22 mouse cellular contexts compared by ENCODE assay signal in the genomic region with DNA sequence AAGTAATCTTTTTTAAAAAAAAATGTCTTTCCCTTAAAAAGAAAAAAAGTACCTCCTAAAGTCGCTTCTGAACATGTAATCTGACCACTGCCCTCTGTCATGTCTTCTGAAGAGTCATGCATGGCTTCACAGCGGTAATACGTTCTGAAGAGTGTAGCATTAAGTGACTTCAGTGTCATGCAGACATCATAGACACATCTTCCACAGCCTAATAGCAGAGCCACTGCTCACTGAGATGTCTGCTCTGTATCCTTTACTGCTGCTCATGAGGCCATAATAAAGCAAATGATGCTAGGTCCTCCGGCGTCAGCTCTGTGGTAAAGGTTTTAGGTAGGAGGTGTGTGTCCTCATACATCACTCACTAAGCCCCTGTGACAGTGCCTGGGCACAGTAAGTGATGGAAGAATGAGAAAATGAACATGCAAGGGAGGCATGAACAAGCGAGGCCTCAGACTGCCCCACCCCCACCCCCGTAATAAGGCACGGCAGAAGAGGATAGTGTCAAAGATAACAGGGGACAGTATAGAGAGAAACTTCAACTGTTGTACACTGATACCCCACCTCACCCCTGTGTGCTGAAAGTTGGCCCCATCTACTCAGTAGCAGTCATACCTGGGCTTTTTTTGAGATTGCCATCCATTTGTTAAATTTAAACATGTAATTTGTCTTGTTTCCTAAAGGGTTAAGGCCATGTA. TPM values are rescaled to one million over a fixed set of nuclear protein-coding genes. Genes with fewer than 3 reads are reported as not detected.
A peak's percentile ranks its signal among the peaks of the same experiment; 100 is the strongest.
DNase-seq lines count a peak whose midpoint lies in the region; ATAC-seq and TF ChIP-seq lines count a peak whose summit lies in the region.
"Had no signal": no experiment of that assay in that cellular context is flagged by ENCODE, and none has a peak within 500 bp of the region (broad histone marks: within the 10 kb centered on the region; RNA-seq: fewer than 3 reads in every experiment).

No protein-coding gene starts in this region.

- TF ChIP-seq EP300 in liver, postnatal 0 days (IDR thresholded peaks at IDR 0.05; ENCODE audit: low read depth), result no peak

- no peak overlapping the region for H3K4me3 ChIP-seq in liver, postnatal 0 days (ENCODE audit: low read depth, low read length)
- H3K4me3 ChIP-seq in liver, embryonic 12.5 days, result no peak overlapping the region
- H3K4me3 ChIP-seq in liver, embryonic 16.5 days (ENCODE audit: low read depth, low read length), result no peak overlapping the region
- H3K4me3 ChIP-seq: embryonic facial prominence, embryonic 15.5 days; erythroblast, embryonic 14.5 days; forebrain, embryonic 10.5 days; heart, adult 2 months; hindbrain, embryonic 12.5 days had no signal

- peak; percentile 65 for DNase-seq in liver
- no peak for DNase-seq in liver, postnatal 0 days
- no peak for DNase-seq in adrenal gland, adult 18-20 months (ENCODE audit: low spot score in 2 of 2)
- DNase-seq: adrenal gland, adult 8-10 months; adrenal gland, postnatal 36 days; cerebellum, adult 18-20 months; cerebellum, adult 9-11 months; cerebellum, postnatal 36 days; gastrocnemius, postnatal 10 days; heart, adult 2 months; heart, postnatal 10 days; heart, postnatal 4 days had no signal

- no peak overlapping the region for H3K9ac ChIP-seq in liver, postnatal 0 days (replicated peaks)
- peak overlapping the region; percentile 39; the same call in 1 of the 2 replicates for H3K9ac ChIP-seq in liver, embryonic 12.5 days
- H3K9ac ChIP-seq in liver, embryonic 16.5 days (ENCODE audit: low read depth, low read length), result no peak overlapping the region
- H3K9ac ChIP-seq: embryonic facial prominence, embryonic 15.5 days; hindbrain, embryonic 12.5 days had no signal

- H3K4me2 ChIP-seq in liver, postnatal 0 days (ENCODE audit: low read depth, low read length), result no peak overlapping the region
- H3K4me2 ChIP-seq in liver, embryonic 12.5 days, result peak overlapping the region; percentile 45
- peak overlapping the region; percentile 17; the same call in 1 of the 2 replicates for H3K4me2 ChIP-seq in liver, embryonic 16.5 days (ENCODE audit: low read depth, low read length)
- H3K4me2 ChIP-seq: embryonic facial prominence, embryonic 15.5 days; hindbrain, embryonic 12.5 days had no signal

- WGBS in liver, postnatal 0 days (ENCODE audit: insufficient replicate concordance), result 76% methylated on average over 8 of the region's 8 CpGs
- WGBS in liver, embryonic 12.5 days (ENCODE audit: insufficient replicate concordance), result 58% methylated on average over 8 of the region's 8 CpGs
- 59% methylated on average over 8 of the region's 8 CpGs for WGBS in liver, embryonic 16.5 days (ENCODE audit: insufficient replicate concordance)

- no peak overlapping the region for H3K27ac ChIP-seq in liver, postnatal 0 days (ENCODE audit: low read depth)
- H3K27ac ChIP-seq in liver, embryonic 12.5 days, result peak overlapping the region; percentile 49; the same call in 1 of the 2 replicates
- H3K27ac ChIP-seq in liver, embryonic 16.5 days (ENCODE audit: low read length), result no peak overlapping the region
- H3K27ac ChIP-seq: embryonic facial prominence, embryonic 15.5 days; forebrain, embryonic 10.5 days; heart, adult 2 months; hindbrain, embryonic 12.5 days had no signal

- H3K27me3 ChIP-seq in liver, postnatal 0 days (ENCODE audit: insufficient read depth, low read length), result no peaks in the 10 kb centered on the region
- H3K27me3 ChIP-seq in liver, embryonic 12.5 days (replicated peaks), result no peaks in the 10 kb centered on the region
- H3K27me3 ChIP-seq in liver, embryonic 16.5 days (ENCODE audit: control insufficient read depth, insufficient read depth, low read depth, low read length), result no peaks in the 10 kb centered on the region
- H3K27me3 ChIP-seq: embryonic facial prominence, embryonic 15.5 days; hindbrain, embryonic 12.5 days had no signal

- TF ChIP-seq CTCF in liver, postnatal 0 days (IDR thresholded peaks at IDR 0.05; ENCODE audit: low read depth), result no peak

- H3K36me3 ChIP-seq in liver, postnatal 0 days (replicated peaks; ENCODE audit: insufficient read depth, low read length), result peaks cover 33% of the 10 kb centered on the region
- H3K36me3 ChIP-seq in liver, embryonic 12.5 days, result peaks cover 31% of the 10 kb centered on the region
- no peaks in the 10 kb centered on the region; the same call in none of the 2 replicates for H3K36me3 ChIP-seq in liver, embryonic 16.5 days (ENCODE audit: control insufficient read depth, insufficient read depth)

- H3K9me3 ChIP-seq in liver, postnatal 0 days (ENCODE audit: low read length), result no peaks in the 10 kb centered on the region
- no peaks in the 10 kb centered on the region for H3K9me3 ChIP-seq in liver, embryonic 12.5 days (replicated peaks)
- H3K9me3 ChIP-seq in liver, embryonic 16.5 days (replicated peaks; ENCODE audit: control insufficient read depth, low read length), result no peaks in the 10 kb centered on the region
- H3K9me3 ChIP-seq: embryonic facial prominence, embryonic 15.5 days; forebrain, embryonic 10.5 days; hindbrain, embryonic 12.5 days had no signal

- no peaks in the 10 kb centered on the region for H3K4me1 ChIP-seq in liver, postnatal 0 days (ENCODE audit: insufficient read depth)
- H3K4me1 ChIP-seq in liver, embryonic 12.5 days, result peaks cover 38% of the 10 kb centered on the region
- H3K4me1 ChIP-seq in liver, embryonic 16.5 days (ENCODE audit: control insufficient read depth, low read depth, low read length), result peaks cover 10% of the 10 kb centered on the region
- H3K4me1 ChIP-seq: forebrain, embryonic 10.5 days; hindbrain, embryonic 12.5 days had no signal

- no peak for ATAC-seq in liver, postnatal 0 days
- peak; percentile 98 for ATAC-seq in liver, embryonic 12.5 days
- ATAC-seq in liver, embryonic 16.5 days (ENCODE audit: low read depth), result peak; percentile 85
- ATAC-seq in megakaryocyte progenitor cell, adult 5-6 weeks (replicated peaks; ENCODE audit: poor library complexity), result no peak
- ATAC-seq: forebrain, embryonic 14.5 days; hindbrain, embryonic 16.5 days; inflammation-experienced regulatory T-cells, adult 6 months had no signal

RNA-seq across cellular contexts. Expression of a gene that starts 29.4 kb away (rescaled TPM):
- 4.9 and 5.3 TPM in 2 replicates for polyA plus RNA-seq in liver, postnatal 0 days (2015; fragmentation: Nextera tagmentation; extraction: Ambion mirVana)
- polyA plus RNA-seq in liver, embryonic 12.5 days (2016; fragmentation: Nextera tagmentation; extraction: Ambion mirVana), result 4.7 and 5.7 TPM in 2 replicates
- 7.2 and 7.6 TPM in 2 replicates for polyA plus RNA-seq in liver, embryonic 16.5 days (2015; fragmentation: Nextera tagmentation; extraction: Ambion mirVana)
- total RNA-seq in megakaryocyte progenitor cell, adult 5-6 weeks (2015), result 9.8 and 14.7 TPM in 2 replicates
- 6.7 and 7.1 TPM in 2 replicates for total RNA-seq in megakaryocyte progenitor cell, adult 5-6 weeks (2017)
- total RNA-seq in adrenal gland, adult 18-20 months (2021), result 10 to 100 TPM; 26.7 to 30.9 TPM

RNA-seq across cellular contexts. Expression of a gene that starts 44.3 kb away (rescaled TPM):
- 361 and 384 TPM in 2 replicates for polyA plus RNA-seq in liver, postnatal 0 days (2015; fragmentation: Nextera tagmentation; extraction: Ambion mirVana)
- 76.9 and 79.5 TPM in 2 replicates for polyA plus RNA-seq in liver, embryonic 12.5 days (2016; fragmentation: Nextera tagmentation; extraction: Ambion mirVana)
- polyA plus RNA-seq in liver, embryonic 16.5 days (2015; fragmentation: Nextera tagmentation; extraction: Ambion mirVana), result 128 and 142 TPM in 2 replicates
- 50.4 and 59.3 TPM in 2 replicates for total RNA-seq in megakaryocyte progenitor cell, adult 5-6 weeks (2015)
- 23.1 and 31.2 TPM in 2 replicates for total RNA-seq in megakaryocyte progenitor cell, adult 5-6 weeks (2017)
- total RNA-seq in adrenal gland, adult 18-20 months (2021), result 10 to 100 TPM; 38.1 to 90.0 TPM

Comparison
In these comparisons a context has a peak if more than half of its experiments do, and no peak if none do; other contexts are left out.
1. ATAC-seq: peak in liver, embryonic 12.5 days (single experiment) and liver, embryonic 16.5 days (single experiment); none in liver, postnatal 0 days (single experiment) and megakaryocyte progenitor cell, adult 5-6 weeks (single experiment).